Mouse (Mus musculus) ES-E14 (cell line): Measurements from ENCODE around the gene Jtb.

Experiments
- CHD2 ChIP-seq: IDR thresholded peaks from 2 replicates; pipeline ENCODE4 v1.6.1; 2014; ENCODE audit warnings: mild to moderate bottlenecking, low read depth, low read length, inconsistent platforms
- HCFC1 ChIP-seq: IDR thresholded peaks from 2 replicates; pipeline ENCODE4 v1.6.1; 2012; ENCODE audit warnings: low read length, inconsistent platforms, borderline replicate concordance; ENCODE audit not compliant: insufficient read depth
- MAFK ChIP-seq: IDR thresholded peaks from 2 replicates; pipeline ENCODE4 v1.6.1; 2014; ENCODE audit warnings: mild to moderate bottlenecking, low read depth, low read length, inconsistent platforms; ENCODE audit not compliant: insufficient read depth
- ZC3H11A ChIP-seq: IDR thresholded peaks from 2 replicates; pipeline ENCODE4 v1.6.1; 2012; ENCODE audit warnings: low read depth, mild to moderate bottlenecking, inconsistent platforms, low read length, borderline replicate concordance
- ZNF384 ChIP-seq: IDR thresholded peaks from 2 replicates; pipeline ENCODE4 v1.6.1; 2012; ENCODE audit warnings: low read depth, low read length, inconsistent platforms

GRCm38 (mm10) chr3:90280708-90281107 is 49.3 kb downstream of the Jtb start:
- TF ChIP-seq ZC3H11A, result no peak
- no peak for TF ChIP-seq ZNF384
- TF ChIP-seq MAFK, result no peak
- TF ChIP-seq CHD2, result no peak
- TF ChIP-seq HCFC1, result no peak
